Mouse (Mus musculus) heart, postnatal 0 days (tissue): ENCODE measurements at regions not wholly inside any gene's neighbourhood (a gene's known extent, or its start where the extent isn't known, plus 50 kb on each side); places are given as distances from the start of the nearest gene placed in this dataset.

Source experiments
- ATAC-seq: fragments of 200-750 bp; cut with Nextera tagmentation; 2 replicates; pipeline ENCODE4 v1.8.0; 2017; ENCODE audit warnings: low read depth, moderate number of reproducible peaks, moderate library complexity; ENCODE audit not compliant: insufficient read depth
- DNase-seq: peaks from one replicate; pipeline ENCODE4 v3.0.0-alpha.2; 2016; ENCODE audit warnings: low spot score
- H3K27ac ChIP-seq: fragments of 300-500 bp; sonication (generic); 2 replicates; pipeline ENCODE4 v1.5.1; 2014; ENCODE audit warnings: low read depth, mild to moderate bottlenecking
- H3K27me3 ChIP-seq: fragments of 300-500 bp; sonication (generic); 2 replicates; pipeline ENCODE4 v1.6.1; 2014; ENCODE audit warnings: low read length, mixed read lengths; ENCODE audit not compliant: control insufficient read depth, insufficient read depth
- H3K36me3 ChIP-seq: fragments of 300-500 bp; sonication (generic); replicated peaks from 2 replicates; pipeline ENCODE4 v1.6.1; 2014; ENCODE audit warnings: low read length, mixed read lengths; ENCODE audit not compliant: control insufficient read depth, insufficient read depth
- H3K4me1 ChIP-seq: fragments of 300-500 bp; sonication (generic); 2 replicates; pipeline ENCODE4 v1.6.1; 2014; ENCODE audit warnings: antibody characterized with exemption; ENCODE audit not compliant: control insufficient read depth, insufficient read depth
- H3K4me2 ChIP-seq: fragments of 300-500 bp; sonication (generic); 2 replicates; pipeline ENCODE4 v1.6.1; 2014; ENCODE audit warnings: low read depth, mild to moderate bottlenecking, low read length, moderate library complexity
- H3K4me3 ChIP-seq: fragments of 300-500 bp; sonication (generic); 2 replicates; pipeline ENCODE4 v1.5.1; 2014; ENCODE audit warnings: low read depth, low read length
- H3K9ac ChIP-seq: fragments of 300-500 bp; sonication (generic); replicated peaks from 2 replicates; pipeline ENCODE4 v1.6.1; 2014; ENCODE audit warnings: low read depth, low read length, mixed read lengths
- H3K9me3 ChIP-seq: fragments of 300-500 bp; sonication (generic); replicated peaks from 2 replicates; pipeline ENCODE4 v1.6.1; 2016; ENCODE audit warnings: low read length; ENCODE audit not compliant: control insufficient read depth
- CTCF ChIP-seq: IDR thresholded peaks from 2 replicates; pipeline ENCODE4 v1.5.1; 2016; ENCODE audit warnings: antibody characterized with exemption, control low read depth, low read depth
- EP300 ChIP-seq: IDR thresholded peaks from 2 replicates; pipeline ENCODE4 v1.6.1; 2016; ENCODE audit warnings: antibody characterized with exemption, low read depth
- WGBS: fragments of 180-500 bp; shearing (Covaris S2); extraction: QIAGEN DNeasy Blood & Tissue Kit; methylation state at CpG from one replicate; pipeline ENCODE4 v1.1.7; 2014; 5-methylcytosine and 5-hydroxymethylcytosine counted together

DNA sequence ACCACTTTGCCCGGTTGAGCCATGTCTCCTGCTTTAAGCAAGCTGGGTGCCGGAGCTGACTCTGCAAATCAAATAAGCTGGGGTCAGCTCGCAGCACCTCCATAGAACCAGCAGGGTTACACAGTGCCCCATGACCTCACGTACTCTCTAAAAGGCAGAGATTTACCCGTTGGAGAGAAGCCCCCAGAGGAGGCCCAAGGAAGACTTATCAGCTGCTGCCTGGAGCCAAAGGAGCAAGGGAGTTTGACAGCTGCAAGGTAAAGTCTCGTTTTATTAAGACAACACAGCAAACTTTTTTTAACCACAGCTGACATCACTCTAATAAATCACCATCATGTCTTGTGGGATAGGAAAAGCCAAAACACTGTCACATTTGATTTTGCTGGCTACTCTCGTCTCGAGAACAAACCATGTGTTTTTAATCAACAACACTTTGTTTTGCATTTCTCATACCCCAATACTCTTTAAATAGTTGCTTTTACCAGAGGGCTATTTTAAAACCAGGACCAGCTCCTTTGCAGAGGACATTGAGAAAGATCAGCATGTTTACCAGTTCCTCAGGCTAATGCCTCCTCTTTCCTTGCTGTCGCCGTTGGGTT lies 148.7 kb upstream of the Zfp703 start:
- DNase-seq (no peak), ATAC-seq (no peak)
- no peak overlapping the region for H3K27ac ChIP-seq
- no peak overlapping the region for H3K4me2 ChIP-seq
- WGBS, result 32% methylated on average over 10 of the region's 10 CpGs
- no peaks in the 10 kb centered on the region for H3K4me1 ChIP-seq
- 0 out of 2 replicates have a peak, but pooled peaks cover 4% of the 10 kb centered on the region for H3K27me3 ChIP-seq
- TF ChIP-seq CTCF, result no peak
- no peak for TF ChIP-seq EP300
- no peak overlapping the region for H3K4me3 ChIP-seq
- H3K9me3 ChIP-seq, result no peaks in the 10 kb centered on the region
- H3K9ac ChIP-seq, result no peak overlapping the region
- H3K36me3 ChIP-seq, result no peaks in the 10 kb centered on the region

- Histone ChIP-seq H3K27ac (no peak overlapping the region), H3K4me2 (no peak overlapping the region)
These were observed 147.8 kb upstream of the Zfp703 start for GRCm38 (mm10) chr8:26829313-26829712.

DNA sequence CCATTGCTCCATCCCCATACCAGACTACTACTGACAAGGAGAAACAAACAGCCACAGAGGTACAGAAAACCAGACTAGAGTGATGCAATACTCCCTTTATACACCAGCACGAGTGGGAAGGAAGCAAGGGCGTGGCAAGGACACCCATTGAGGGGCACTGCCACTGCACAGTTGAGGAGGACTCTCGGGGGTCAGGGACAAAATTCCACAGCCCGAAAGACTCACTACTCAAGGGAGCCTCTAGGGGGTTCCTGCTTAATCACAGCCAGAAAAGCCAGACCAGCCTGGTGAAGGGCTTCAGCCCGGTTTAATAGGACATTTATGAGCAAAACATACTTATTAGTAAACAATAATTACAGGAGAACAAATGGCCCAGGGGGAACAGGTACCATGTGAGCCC lies 146.0 kb upstream of the Zfp703 start:
- no peaks in the 10 kb centered on the region for H3K9me3 ChIP-seq
- no peak overlapping the region for H3K27ac ChIP-seq
- no peak overlapping the region for H3K9ac ChIP-seq
- TF ChIP-seq CTCF (peak; percentile 6; the same call in 1 of the 2 replicates), EP300 (no peak)
- DNase-seq (no peak), ATAC-seq (peak; percentile 45; the same call in 1 of the 2 replicates)
- H3K4me2 ChIP-seq, result no peak overlapping the region
- no peak overlapping the region for H3K4me3 ChIP-seq
- no peaks in the 10 kb centered on the region for H3K4me1 ChIP-seq
- H3K27me3 ChIP-seq, result 0 out of 2 replicates have a peak, but pooled peaks cover 4% of the 10 kb centered on the region
- WGBS, result 29% methylated on average over 5 of the region's 5 CpGs
- H3K36me3 ChIP-seq, result no peaks in the 10 kb centered on the region

More at GRCm38 (mm10) chr8:26829313-26829712, 147.8 kb upstream of the Zfp703 start:
- Histone ChIP-seq H3K9ac (no peak overlapping the region), H3K36me3 (no peaks in the 10 kb centered on the region), H3K4me1 (no peaks in the 10 kb centered on the region), H3K9me3 (no peaks in the 10 kb centered on the region), H3K27me3 (0 out of 2 replicates have a peak, but pooled peaks cover 4% of the 10 kb centered on the region), H3K4me3 (no peak overlapping the region)
- no peak for TF ChIP-seq CTCF
- no peak for TF ChIP-seq EP300
- 67% methylated on average over 4 of the region's 4 CpGs for WGBS
- ATAC-seq, result no peak
- DNase-seq, result no peak

- Histone ChIP-seq H3K36me3 (no peaks in the 10 kb centered on the region), H3K9ac (no peak overlapping the region), H3K27ac (no peak overlapping the region), H3K4me3 (no peak overlapping the region), H3K27me3 (0 out of 2 replicates have a peak, but pooled peaks cover 4% of the 10 kb centered on the region), H3K9me3 (no peaks in the 10 kb centered on the region), H3K4me2 (no peak overlapping the region), H3K4me1 (no peaks in the 10 kb centered on the region)
- TF ChIP-seq EP300 (no peak), CTCF (no peak)
- ATAC-seq, result no peak
- no peak for DNase-seq
- WGBS, result 60% methylated on average over 6 of the region's 6 CpGs
These were observed 145.3 kb upstream of the Zfp703 start for GRCm38 (mm10) chr8:26831790-26832189.

GRCm38 (mm10) chr8:26832546-26832945 lies 144.6 kb upstream of the Zfp703 start:
- H3K27ac ChIP-seq, result no peak overlapping the region
- WGBS, result 77% methylated on average over 3 of the region's 3 CpGs
- no peaks in the 10 kb centered on the region for H3K4me1 ChIP-seq
- H3K4me3 ChIP-seq, result no peak overlapping the region
- H3K9me3 ChIP-seq, result no peaks in the 10 kb centered on the region
- ATAC-seq (no peak), DNase-seq (no peak)
- no peak overlapping the region for H3K4me2 ChIP-seq
- TF ChIP-seq EP300, result no peak
- no peak for TF ChIP-seq CTCF
- 0 out of 2 replicates have a peak, but pooled peaks cover under 1% of the 10 kb centered on the region for H3K27me3 ChIP-seq
- H3K36me3 ChIP-seq, result no peaks in the 10 kb centered on the region
- no peak overlapping the region for H3K9ac ChIP-seq

DNA sequence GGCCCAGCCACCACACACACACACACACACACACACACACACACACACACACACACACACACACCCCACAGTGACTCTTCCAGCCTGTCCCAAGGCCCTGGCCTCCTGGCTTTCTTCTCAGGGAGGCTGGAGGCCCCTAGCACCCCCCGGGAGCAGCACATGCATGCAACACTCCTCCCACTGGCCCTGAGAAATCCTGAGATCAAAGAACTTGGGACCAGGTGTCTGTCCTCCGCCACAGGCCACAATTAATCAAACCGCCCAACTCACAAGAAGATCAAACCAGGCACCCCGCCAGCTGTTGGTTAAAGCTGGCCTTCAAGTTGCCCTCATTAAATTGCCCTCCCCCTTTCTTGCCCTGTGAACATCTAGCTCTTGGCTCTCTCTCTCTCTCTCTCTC lies 143.8 kb upstream of the Zfp703 start:
- WGBS, result 73% methylated on average over 4 of the region's 4 CpGs
- ATAC-seq (no peak), DNase-seq (no peak)
- Histone ChIP-seq H3K4me3 (no peak overlapping the region), H3K9ac (no peak overlapping the region), H3K4me2 (no peak overlapping the region), H3K27ac (no peak overlapping the region), H3K9me3 (no peaks in the 10 kb centered on the region), H3K4me1 (no peaks in the 10 kb centered on the region), H3K36me3 (no peaks in the 10 kb centered on the region), H3K27me3 (no peaks in the 10 kb centered on the region)
- no peak for TF ChIP-seq CTCF
- no peak for TF ChIP-seq EP300
